Mouse (Mus musculus): ENCODE results near the gene Nudt8.

Nudt8 gene

DNA sequence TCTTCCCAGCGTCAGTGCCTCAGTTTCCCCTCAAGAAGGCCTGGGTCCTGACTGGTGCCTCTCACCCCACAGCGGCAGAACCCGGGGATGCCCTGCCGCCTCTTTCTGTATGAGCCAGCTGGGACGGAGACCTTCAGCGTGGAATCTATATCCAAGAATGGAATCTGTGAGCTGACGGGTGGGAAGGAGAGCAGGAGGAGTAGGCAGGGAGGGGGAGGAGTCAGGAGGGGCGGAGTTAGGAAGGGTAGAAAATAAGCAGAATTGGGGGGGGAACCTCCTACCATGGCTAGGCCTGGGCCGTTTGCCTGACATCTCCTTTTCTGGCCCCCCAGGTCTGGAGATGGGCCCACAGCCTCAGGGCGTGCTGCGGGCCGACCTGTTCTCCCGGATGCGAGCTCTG, 12.3 kb upstream of the Nudt8 start:
- DNase-seq (ENCODE audit: low spot score): no peak

DNA sequence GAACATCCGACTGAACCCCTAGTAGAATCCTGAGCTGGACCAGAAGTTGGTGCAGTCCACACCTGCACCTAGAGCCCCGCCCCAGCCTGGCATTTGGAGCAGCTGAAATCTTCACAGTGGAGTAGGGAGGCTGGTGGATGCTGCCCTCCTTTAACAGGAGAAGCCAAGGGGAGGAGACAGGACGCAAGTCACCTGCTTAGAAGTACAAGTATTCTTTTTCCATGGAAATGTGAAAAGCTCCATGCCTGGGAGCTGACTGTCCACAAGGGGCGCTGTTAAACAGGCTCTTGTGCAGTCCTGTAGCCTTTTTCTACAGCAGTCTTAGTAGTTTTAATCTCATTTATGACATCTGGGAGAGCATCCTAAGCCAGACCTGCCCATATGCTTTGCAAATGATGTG, 11.6 kb upstream of the Nudt8 start:
- no peak for DNase-seq (ENCODE audit: low spot score)

DNA sequence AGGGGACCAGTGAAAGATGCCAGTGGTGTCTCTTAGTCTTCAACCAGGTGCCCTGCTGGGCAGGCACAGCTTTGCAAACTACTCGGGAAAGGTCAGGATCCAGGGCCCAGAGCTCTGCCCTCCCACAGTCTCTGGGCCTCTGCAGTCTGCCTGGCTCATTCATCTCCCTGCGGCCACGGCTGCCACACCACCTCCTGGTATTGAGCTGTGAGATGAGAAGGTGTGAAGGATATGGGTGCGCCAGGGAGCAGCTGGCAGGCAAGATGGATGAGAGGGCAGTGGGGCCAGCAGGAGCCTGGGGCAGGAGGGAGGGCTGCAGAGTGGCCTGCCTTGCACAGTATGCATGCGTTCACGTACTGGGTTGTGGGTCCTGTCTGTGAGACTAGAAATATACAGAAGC, 9.6 kb upstream of the Nudt8 start:
- DNase-seq (ENCODE audit: low spot score): no peak

DNA sequence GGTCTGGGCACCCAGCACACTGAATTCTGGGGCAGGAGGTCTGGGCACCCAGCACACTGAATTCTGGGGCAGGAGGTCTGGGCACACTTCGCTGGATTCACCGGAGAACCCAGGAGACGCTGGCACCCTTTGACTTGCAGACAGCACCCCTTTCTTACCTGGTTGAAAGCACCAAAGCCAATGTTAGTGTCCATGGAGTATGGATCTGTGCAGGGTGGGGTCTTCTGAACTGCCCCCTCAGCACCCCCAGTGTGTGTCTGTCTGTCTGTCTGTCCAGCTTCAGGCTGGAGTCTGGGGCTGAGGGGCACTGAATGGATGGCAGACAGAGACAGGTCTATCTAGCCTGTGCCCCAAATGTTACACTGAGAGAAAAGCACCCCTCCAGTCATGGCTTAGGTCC, 8.8 kb upstream of the Nudt8 start:
- DNase-seq (ENCODE audit: low spot score): no peak

DNA sequence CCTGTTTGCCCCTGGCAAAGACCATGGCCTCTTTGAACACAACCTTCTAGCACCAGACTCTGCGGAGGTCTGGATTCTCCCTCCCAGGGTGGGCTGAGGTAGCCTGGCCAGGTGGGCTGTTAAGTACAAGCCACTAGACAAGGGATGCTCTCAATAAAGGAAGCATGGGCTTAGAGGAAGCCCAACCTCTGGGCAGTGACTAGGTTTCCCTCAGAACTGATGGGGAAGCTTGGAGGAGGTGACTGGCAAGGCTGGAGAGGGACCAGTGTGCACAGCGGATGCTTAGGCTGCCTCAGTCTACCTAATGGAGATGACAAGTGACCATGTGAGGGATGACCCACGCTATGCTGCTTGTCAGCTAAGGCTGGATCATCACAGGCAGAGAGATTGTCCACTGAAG, 8.4 kb upstream of the Nudt8 start:
- no peak for DNase-seq (ENCODE audit: low spot score)

DNA sequence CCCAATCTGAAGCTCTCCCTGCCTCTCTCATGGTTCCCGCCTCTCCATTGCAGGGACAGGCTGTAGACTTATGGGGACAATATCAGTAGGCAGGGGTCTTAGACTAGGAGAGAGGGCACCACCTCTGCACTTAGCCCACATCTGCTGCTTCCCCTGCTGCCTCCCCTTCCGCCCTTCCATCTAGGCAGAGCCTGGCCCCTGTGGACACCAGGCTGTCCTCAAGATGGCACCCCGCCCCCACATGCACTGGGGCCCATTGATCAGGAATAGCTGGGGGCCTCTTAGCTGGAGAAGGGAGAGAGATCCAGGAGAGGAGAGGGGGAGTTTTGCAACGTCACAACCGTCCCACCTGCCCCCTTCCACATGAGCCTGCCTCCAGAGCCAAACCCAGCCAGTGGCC, 8.0 kb upstream of the Nudt8 start, which contains the start of gene Tbx10:
Tbx10 (plus strand) TSS at position 337 of the 400 bp plus-strand sequence.
- no peak for DNase-seq (ENCODE audit: low spot score)

DNA sequence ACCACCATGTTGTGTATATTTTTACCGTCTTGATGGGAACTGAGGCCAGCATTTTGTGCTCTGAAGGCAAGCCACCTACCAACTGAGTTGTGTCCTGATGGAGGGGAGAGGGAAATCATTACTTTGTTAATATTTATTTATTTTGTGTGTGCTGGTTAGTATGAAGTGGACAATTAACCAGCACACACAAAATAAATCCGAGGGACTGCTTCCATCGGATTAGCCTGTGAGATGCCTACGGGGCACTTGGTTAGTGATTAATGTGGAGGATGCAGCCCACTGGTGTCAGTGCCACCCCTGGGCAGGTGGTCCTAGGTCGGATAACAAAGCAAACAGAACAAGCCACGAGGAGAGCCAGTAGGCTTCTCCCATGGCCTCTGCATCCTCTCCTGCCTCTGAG, 5.4 kb upstream of the Nudt8 start:
- no peak for DNase-seq (ENCODE audit: low spot score)

DNA sequence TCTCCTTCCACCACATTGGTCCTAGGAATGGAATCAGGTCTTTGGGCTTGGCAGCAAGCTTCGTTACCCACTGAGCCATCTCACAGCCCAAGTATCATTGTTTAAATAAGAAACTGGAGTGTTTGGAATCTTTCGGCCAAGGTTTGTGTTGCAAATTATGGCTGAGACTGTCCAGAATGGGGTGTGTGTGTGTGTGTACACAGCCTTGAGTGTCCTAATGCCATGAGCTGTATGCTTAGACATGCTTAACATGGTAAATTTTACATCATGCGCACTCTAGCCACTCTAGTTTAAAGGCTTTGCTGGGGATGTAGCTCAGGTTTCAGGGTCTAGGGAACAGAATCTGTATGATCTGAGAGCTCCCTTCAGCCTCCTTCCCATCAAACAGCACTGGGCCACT, 4.9 kb upstream of the Nudt8 start:
- DNase-seq (ENCODE audit: low spot score): no peak

DNA sequence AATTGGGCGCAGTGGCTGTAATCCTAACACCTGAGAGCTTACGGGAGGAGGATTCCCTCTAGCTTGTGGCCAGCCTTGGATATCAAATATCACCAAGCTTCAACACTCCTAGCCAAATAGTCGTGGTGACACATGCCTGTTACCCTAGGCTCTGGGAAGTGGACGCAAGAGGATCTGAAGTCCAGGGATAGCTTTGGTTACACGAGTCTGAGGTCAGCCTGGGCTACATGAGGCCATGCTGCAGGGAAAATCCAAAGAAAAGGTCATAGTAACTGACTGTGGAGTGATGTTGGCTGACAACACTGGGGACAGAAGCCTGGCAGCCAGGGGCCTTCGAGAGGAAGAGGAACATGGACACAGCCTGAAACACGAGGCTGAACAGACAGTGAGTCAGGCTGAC, 4.3 kb upstream of the Nudt8 start:
- DNase-seq (ENCODE audit: low spot score): no peak

DNA sequence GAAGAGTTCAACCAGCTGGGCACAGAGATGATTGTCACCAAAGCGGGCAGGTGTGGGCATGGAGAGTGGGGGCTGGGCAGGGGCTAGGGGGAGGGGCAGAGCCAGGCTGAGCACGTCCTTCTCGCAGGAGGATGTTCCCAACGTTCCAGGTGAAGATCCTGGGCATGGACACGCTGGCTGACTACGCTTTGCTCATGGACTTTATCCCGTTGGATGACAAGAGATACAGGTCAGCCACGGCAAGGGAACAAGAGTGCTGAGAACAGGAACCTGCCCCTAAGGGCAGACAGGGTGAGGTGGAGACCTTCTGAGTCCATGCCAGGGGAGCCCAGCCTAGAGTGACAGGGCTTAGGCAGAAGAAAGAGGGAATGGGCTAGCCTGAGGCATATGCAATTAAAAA, 3.6 kb upstream of the Nudt8 start:
- no peak for DNase-seq (ENCODE audit: low spot score)

DNA sequence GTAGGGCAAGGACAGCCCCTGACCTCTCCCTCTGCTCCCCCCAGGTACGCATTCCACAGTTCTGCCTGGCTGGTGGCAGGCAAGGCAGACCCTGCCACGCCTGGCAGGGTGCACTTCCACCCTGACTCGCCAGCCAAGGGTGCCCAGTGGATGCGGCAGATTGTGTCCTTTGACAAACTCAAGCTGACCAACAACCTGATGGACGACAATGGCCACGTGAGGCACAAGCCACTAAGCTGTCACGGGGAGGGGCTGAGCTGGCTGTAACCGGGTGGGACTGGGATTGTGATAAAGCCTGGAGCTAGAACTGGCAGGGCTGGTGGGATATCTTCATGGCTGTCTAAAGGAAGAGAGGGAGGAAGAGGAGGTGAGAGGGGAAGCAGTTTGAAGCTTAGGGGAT, 3.1 kb upstream of the Nudt8 start:
- DNase-seq (ENCODE audit: low spot score): no peak

DNA sequence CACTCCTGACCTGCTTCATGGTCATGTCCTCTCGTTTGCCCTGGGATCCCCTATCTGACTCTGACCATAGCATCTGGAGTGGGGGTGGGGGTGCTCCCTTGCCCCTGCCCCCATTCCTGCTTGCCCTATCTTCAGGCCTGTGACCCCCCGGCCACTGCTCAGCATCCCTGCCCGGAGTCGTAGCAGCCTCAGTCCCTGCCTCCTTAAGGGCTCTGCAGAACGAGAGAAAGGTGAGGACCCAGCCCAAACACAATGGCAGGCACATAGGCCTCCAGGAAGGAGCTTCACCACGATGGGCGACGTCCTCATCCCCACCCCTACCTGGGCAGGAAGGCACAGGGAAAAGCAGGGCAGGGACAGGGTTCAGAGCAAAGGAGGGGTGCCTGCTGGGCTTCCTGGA, 2.0 kb upstream of the Nudt8 start:
- DNase-seq (ENCODE audit: low spot score): no peak

DNA sequence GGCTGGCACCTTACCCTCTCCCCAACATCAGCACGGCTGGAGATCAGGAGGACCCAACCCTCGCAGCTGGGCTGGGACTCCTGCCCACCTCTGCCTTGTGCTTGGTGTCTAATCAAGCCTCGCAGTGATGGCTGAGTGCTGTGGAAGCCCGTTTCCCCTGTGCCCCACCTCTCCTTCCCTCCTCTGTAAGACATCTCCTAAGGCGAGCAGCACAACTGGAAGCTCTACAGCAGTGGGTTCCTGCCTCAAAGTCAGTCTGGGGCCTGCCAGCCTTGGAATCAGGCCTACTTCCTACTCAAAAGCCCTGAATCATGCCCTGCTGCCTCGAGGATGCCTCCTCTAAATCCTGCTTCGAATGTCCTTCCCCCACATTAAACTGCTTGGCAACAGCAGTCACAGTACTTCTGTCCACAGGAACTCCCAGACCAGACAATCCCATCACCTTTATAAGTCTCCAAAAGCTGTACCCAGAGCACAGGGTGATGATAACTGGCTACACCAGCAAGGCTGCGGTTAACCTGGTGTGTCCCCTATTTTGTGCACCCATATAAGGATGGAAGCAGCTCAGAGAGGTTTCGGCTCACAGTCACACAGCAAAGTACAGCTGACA, 1.2 kb upstream of the Nudt8 start:
- no peak for DNase-seq (ENCODE audit: low spot score)

DNA sequence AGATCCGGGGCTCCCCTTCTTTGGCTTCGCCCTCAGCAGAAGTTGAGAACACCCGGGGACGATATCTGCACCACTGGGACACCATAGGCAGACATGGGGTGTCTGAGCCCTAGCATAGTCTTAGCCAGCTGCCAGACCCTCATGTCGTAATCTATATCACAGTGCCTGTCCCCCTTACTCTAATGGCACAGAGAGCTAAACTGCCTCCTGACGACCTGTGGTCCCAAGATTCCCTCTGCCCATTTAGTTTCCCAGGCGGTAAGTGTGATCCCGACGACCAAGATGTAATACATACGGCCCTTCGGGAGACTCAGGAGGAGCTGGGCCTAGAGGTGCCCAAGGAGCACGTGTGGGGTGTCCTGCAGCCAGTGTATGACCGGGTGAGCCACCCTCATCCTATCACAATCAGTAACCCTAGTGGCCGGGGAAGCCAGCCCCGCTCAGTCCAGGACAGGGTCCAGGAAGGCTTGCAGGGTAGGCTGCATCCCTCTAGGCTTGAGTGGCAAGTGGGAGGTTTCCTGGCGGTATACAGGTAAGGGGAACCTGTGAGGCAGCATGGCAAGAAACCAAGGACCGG, 657 bp downstream of the Nudt8 start:
- no peak for DNase-seq (ENCODE audit: low spot score)

DNA sequence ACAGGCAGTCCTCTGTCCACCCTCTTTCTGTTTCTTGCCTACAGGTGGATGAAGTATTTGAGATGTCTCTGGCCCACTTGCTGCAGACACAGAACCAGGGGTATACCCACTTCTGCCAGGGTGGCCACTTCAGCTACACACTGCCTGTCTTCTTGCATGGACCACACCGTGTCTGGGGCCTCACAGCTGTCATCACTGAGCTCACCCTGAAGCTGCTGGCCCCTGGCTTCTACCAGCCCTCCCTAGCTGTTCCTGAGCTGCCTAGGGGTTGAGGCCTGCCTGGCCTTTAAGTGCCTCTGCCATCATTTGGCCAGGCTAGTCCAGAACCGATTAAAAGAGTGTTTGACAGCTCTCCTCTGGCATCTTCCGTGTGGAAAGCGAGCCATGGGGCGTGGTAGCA, 1.4 kb downstream of the Nudt8 start:
- DNase-seq (ENCODE audit: low spot score): no peak

DNA sequence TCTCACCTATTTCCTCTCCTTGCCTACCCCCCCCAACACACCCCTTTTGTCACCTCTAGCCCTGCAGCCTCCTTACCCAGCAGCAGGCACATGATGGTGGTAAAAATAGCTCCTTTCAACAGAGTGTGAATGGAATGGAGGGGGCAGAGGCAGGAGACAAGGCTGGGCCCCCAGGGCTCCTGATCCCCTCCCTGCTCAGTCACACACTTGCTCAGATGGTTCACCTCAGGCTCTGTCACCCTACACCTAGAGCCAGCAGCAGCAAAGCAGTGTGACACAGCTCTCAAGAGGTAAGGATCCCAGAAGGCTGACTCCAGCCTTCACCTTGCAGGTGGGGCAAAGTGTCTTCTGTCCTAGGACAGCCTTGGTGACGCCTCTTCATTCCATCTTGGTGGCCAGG, 2.7 kb downstream of the Nudt8 start, which contains the start of gene Doc2g:
Doc2g (plus strand) TSS at position 202 of the 400 bp plus-strand sequence.
- DNase-seq (ENCODE audit: low spot score): no peak

DNA sequence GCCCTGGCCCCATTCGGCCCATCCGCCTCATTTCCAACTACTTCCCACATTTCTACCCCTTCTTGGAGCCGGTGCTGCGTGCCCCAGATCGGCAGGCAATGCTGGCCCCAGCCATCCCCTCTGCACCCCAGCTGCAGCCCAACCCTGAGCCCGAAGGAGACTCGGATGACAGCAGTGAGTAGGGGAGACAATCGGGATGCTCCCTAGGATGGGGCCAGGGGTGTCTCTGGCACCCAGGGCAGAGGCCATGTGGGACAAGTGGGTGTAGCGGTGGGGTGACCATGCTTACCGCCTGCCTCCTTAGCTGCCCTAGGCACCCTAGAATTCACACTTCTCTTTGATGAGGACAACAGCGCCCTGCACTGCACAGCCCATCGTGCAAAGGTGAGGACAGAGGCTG, 3.3 kb downstream of the Nudt8 start:
- no peak for DNase-seq (ENCODE audit: low spot score)

DNA sequence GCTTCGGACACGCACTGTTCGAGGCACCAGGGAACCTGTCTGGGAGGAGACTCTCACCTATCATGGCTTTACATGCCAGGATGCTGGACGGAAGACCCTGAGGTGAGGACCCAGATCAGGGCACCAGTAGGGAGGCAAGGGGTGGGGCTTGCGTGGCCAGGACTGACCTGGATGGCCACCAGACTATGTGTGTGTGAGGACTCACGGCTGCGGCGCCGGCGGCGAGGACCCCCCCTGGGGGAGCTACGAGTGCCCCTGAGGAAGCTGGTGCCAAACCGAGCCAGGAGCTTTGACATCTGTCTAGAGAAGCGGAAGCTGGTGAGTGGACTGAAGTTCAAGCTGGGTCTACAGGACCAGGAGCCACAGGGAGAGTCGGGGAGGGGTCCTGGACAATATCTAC, 4.0 kb downstream of the Nudt8 start:
- DNase-seq (ENCODE audit: low spot score): no peak

DNA sequence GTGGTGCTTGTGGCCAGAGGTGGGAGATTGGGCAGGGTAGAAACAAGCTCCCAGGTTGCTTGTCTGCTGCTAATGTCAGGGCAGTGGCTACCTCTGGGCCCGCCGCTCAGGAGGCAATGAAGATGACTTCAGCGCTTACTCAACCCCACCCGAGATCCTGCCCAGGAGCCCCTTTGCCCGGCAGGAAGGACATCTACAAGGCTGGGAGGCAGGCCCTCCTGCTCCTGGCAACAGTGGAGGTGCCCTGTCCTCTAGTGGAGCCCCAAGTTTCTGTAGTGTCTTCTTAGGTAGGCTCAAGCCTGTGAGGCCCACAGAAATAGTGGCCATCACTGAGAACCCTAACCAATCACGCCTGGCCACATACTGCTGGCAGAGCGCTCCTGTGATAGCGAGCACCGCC, 4.7 kb downstream of the Nudt8 start:
- no peak for DNase-seq (ENCODE audit: low spot score)

DNA sequence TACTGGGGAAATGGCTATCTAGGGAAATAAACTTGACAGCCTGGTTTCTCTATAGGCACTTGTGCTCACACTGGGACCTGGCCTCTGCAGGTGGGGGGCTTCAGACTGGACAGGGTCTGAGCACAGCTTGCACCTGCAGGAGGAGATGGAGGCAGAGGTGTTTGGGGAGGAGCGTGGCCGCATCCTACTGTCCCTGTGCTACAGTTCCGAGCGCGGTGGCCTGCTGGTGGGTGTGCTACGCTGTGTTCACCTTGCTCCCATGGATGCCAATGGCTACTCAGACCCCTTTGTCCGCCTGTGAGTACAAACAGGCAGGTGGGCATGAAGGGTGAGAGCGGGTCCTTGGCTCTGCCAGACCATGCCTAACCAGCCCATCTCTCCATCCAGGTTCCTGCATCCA, 5.6 kb downstream of the Nudt8 start:
- no peak for DNase-seq (ENCODE audit: low spot score)

DNA sequence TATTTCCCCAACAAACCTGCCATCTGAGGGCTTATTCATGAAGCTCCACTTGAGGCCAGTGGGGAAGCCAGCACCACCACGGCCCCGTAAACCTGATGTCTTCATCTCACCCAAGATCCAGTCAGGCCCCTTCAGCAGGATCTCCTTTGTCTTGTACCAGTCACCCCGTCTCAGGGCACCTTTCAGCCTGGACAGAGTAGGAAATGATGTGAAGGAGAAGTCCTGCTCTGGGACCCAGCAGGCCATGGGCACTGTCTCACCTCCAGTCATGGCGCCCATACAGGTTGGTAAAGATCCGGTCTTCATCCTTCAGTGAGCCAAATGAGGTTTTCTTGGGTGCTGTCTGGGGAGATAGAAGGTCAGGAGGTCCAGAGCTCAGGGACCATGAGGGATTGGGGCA, 10.7 kb downstream of the Nudt8 start:
- DNase-seq (ENCODE audit: low spot score): no peak

DNA sequence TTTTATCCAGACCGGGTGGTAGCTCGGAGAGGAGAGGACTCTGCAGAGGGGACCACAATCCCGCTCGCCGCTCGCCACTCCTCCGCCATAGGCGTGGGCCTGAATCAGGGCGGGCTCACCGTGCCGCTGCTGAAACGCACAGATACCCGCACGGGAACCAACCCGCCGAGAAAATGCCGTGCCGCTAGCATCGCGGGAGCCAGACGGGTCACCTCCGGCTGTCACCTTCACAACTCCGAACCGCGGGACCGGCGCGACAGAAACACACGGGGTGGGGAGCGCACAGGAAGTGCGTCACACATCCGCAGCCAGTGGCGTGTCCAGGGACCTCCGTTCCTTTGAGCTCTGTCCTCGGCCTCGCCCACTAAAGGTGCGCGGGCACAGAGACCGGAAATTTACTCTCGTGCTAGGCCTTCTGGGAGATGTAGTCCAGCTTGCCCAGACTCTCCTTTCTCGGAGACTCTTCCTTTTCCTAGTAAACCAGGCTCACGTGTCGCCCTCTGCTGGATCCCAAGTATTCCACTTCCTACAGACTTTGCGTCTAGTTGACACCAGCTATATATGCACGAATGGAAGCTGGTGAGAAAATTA, 12.1 kb downstream of the Nudt8 start, which contains the start of gene Ndufv1:
Ndufv1 (minus strand) TSS at position 375 of the 591 bp plus-strand sequence.
- DNase-seq (ENCODE audit: low spot score): peak; percentile 98

DNA sequence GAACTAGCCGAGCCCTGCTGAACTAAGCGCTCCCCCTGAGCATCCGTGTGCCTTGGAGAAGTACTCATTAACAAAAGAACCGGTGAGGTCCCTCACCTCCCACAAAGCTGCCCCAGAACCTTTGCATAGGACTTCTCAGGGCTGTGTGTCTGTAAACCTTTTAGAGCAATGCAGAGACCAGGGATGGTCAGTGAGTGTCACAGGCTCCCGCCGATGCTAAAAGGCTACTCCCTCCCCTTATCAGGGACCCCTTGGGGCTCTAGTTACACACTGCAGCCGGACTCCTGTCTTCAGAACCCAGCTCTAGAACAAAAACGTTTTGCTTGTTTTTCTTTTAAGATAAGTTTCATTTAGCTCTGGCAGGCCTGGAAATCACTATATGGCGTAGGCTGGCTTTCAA, 12.7 kb downstream of the Nudt8 start:
- DNase-seq (ENCODE audit: low spot score): no peak

DNA sequence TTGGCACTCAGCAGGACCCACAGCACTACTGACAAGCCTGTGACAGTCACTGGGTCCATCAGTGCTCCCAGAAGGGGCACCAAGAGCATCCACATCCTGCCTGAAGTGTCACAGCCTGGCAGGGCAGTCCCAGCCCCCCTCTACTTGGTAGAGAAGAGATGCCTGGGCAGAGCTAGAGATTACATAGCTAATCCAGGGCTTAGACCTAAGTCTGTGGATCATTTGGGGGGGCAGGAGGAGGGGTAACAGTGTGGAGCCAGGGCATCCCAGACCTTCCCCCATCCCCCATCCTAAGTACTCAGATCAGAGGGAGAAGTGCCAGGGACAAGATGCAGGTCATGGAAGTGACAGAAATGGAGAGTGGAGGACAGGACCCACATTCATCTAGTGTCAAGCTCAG, 14.4 kb downstream of the Nudt8 start:
- DNase-seq (ENCODE audit: low spot score): no peak
